Mouse (Mus musculus) olfactory bulb, adult 2 months (tissue): ENCODE measurements around the gene Rhd.

Experiments
- CTCF ChIP-seq: fragments of 200-500 bp; IDR thresholded peaks from 2 replicates; pipeline ENCODE4 v1.5.1; 2012; ENCODE audit warnings: low read depth, mild to moderate bottlenecking, low read length, moderate library complexity; ENCODE audit not compliant: insufficient read depth
- POLR2A ChIP-seq: fragments of 200-500 bp; IDR thresholded peaks from 2 replicates; pipeline ENCODE4 v1.6.1; 2012; ENCODE audit warnings: mild to moderate bottlenecking, low read depth, low read length, moderate library complexity; ENCODE audit not compliant: insufficient read depth

DNA sequence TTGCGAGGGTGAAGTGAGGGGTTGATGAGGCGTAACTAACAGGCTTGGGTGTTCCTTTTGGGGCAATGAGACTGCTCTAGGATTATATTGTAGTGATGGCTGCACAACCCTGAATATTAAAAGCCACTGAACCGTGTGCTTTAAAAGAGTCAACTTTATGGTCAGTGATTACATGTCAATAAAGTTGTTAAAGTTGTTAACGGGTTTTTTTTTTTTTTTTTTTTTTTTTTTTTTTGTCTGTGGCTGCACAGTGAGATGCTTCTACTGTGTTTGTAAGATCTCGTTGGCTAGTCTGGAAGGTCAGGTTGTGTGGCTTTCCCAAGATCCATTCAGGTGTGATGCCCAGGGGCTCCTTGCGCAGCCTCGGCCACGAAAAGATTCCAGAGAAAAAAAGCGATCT, 75.6 kb downstream of the Rhd start:
- TF ChIP-seq POLR2A (no peak), CTCF (no peak)
